Mouse (Mus musculus) brain, adult 2 months (tissue): ENCODE results near the gene Cyp2f2.

Source experiments
- DNase-seq: peaks from one replicate; pipeline ENCODE4 v3.0.0; 2011; ENCODE audit warnings: low read depth, low spot score

Cyp2f2 gene

DNA sequence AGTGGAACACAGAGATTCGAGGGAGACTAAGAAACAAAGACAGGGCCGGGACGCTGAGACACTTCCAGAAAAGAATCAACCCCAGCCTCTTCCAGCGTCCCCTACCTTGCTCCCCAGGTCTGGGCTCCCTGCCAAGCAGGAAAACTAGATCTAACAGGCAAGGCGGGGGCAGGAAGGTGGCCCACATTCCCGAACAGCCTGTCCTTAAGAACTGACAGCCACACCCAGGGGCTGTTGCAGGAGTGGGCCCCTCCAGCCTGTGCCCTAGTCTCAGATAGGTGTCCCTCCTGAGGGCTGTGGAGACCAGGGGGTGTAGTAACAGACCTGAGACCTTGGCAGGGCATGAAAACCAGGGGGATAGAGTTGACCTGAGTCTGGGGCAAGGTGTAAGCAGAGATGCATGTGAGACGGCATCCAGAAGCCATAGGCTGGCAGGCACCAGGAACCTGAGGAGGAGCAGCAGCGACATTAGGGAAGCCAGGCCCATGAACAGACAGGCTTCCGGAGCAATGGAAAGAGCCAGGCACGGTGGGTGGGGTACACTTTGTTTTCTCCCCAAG is 33.6 kb downstream of the Cyp2f2 start, which contains the start of gene Cyp2t4:
Gene Cyp2t4 (plus strand): TSS at position 510 of the 560 bp plus-strand sequence.
- peak; percentile 36 for DNase-seq

DNA sequence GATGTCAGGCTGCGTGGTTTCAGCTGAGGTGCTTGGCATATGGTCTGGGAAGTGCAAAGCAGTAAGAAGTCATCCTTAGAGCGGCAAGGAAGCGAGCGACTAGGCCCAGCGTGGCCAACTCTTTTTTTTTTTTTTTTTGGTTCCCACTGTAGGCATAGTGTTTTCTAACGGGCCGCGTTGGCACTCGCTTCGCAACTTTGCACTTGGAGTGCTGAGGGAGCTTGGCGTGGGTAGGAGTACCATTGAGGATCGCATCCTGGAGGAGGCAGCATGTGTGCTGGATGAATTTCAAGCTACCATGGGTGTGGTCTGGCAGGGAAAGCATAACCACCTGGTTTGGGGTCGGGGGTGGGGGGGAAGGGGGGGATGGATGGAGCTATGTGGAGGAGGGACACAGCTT is 36.3 kb downstream of the Cyp2f2 start:
- peak; percentile 84 for DNase-seq

DNA sequence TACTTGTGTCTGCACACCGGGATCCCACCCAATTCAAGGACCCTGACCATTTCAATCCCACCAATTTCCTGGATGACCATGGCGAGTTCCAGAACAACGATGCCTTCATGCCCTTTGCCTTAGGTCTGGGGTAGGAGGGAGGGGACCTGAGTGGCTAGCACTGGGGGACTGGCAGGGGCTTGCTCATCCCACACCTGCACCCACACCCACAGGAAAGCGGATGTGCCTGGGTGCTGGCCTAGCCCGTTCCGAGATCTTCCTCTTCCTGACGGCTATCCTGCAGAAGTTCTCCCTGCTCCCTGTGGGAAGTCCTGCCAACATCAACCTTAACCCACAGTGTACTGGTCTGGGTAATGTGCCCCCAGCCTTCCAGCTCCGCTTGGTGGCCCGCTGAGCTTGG is 38.5 kb downstream of the Cyp2f2 start:
- no peak for DNase-seq

DNA sequence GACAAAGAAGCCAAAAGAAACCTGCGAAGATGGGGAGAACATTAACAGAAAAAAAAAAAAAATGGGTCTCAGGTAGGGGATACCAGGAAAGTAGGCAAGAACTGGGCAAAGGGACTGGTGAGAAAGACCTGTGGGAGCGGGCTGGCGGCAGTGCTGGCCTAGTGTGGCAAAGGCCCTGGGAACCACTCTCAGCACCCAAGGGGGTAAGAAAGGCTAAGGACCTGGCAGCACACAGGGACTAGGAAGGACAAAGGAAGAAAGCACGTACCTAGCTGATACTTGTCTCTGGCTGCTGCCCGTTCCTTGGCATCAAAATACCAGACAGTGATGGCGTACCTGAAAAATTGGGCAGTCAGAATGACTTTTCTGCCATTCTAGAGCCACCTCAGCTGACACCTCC is 39.5 kb downstream of the Cyp2f2 start:
- DNase-seq: no peak

DNA sequence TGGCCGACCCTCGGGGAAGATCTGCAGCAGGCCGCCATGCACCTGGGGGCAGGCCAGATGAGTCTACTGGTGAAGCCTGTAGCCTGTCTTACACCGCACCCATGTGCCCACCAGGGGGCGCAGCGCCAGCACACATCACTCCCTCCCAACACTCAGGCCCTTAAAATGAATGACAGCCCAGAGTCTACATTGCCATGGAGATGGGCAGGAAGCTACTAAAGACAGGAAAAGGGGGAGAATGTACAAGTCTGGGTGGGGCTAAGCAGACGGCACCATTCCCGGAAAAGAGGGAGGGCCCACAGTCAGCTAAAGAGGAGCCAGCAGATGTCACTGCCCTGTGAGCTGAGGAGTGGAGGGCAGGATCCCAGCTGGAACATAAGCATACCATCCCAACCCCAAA is 40.2 kb downstream of the Cyp2f2 start:
- peak; percentile 96 for DNase-seq

DNA sequence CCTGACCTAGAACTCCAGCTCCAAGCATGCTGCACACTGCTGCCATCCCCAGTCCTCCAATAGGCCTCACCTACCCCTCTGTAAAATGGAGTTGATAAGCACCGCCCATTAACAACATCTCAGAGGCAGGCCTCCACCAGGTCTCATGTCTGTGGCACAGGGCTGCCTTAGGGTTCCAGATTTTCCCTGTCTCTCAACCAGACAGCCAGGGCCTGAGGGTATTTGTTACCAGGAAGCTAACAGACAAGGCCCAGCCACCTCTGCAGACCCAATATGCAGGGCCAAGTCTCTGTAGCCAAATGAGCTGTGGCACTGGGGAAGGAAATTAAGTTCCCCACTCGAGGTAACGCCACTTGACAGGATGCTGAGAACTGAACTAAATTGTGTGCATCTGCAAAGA is 41.2 kb downstream of the Cyp2f2 start:
- no peak for DNase-seq

DNA sequence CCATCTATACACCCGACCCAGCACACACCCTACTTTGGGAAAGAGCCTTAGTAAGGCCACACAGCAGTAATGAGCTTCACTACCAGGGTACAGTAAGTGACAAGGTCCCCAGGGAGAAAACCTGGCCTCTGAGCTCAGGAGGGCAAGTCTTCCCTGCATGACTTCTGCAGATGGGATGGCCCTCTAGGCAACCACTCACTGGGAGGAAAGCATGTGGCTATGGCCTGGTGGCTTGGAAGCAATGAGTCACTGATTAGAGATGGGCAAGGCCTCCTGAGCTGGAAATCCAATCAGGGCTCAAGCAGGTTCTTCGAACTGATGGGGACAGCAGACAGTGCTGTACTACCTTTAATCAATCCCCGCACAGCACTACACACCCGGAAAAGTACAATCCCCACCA is 42.0 kb downstream of the Cyp2f2 start:
- peak; percentile 45 for DNase-seq

DNA sequence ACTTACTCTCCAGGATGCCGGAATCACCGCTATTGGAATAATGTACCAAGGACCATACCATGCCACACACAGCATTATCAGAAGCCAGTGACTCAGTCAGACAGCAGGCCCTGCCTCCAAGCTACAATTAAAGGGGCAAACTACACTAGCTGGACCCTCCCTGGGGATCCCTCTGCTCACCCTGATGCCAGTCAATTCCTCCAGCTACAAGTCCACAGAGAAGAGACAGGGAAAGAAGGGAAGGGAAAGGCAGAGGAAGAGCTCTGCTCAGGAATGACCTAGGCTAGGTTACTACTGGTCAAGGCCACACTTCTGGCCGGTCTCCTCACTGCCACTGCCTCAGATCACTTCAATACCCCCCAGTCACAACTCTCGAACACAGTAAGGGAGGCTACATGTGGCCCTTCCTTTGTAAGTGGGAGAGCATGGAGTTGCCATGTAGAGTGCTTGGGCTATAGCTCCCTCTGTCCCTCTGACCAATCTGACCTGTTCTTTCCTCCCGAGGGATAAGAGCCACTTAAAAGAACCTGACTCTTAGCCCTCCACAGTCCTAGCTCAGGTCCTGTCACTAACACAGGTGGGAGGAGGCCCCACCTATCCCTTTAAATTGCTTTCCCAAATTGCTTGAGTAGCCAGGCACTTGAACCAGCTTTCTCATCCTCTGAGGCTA is 43.2 kb downstream of the Cyp2f2 start:
- no peak for DNase-seq

DNA sequence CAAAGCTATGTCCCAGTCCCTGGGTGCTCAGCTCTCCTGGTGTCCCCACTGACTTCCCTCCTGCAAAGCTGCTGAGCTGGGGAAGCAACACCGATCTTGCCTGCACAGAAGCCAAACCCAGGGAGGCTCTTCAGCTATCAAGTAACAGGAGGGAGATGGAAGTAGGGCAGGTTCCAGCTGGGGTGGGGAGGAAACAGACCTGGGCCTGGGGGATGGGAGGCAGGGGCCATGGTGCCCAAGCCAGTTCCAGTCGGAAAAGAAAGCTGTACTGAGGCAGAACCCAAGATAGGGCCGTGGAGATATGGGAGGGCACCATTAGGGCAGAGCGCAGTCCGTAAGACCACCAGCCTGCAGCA is 43.7 kb downstream of the Cyp2f2 start:
- no peak for DNase-seq

DNA sequence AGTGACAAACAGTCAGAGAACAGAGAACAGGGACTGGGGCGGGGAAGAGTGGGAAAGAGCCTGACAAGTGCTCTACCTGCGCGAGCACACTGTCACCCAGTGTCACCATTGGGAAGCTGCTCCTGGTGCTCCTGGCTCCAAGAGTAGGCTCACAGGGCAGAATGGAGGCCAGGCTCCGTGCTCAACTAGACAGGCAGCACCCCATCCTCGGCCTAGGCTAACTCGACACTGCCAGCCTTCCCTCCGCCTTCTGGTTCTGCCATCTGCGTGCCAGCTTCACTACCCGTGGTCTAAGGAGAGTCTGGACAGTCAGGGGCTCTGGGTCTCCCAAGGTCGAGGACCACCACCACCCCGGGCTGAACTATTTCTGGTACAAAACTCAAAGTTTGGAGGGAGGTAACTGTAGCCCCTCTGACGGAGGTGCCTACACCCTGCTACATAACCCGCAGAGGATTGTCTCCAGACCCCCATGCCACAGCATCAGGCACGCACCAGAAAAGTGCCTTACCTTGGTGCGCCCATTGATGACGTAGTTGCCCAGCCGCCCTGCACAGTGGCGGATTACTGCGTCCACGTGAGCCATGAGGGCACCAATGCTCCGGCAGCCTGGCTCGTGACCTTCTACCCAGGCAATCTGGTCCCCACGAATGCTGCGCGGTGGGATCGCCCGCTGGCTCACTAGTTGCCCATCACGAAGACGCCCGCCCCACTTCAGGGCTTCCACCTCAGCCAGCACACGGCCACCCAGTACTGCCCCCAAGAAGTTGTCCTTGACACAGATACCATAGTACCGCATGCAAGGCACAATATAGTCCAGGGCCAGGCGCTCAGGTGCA is 44.6 kb downstream of the Cyp2f2 start:
- peak; percentile 69 for DNase-seq

DNA sequence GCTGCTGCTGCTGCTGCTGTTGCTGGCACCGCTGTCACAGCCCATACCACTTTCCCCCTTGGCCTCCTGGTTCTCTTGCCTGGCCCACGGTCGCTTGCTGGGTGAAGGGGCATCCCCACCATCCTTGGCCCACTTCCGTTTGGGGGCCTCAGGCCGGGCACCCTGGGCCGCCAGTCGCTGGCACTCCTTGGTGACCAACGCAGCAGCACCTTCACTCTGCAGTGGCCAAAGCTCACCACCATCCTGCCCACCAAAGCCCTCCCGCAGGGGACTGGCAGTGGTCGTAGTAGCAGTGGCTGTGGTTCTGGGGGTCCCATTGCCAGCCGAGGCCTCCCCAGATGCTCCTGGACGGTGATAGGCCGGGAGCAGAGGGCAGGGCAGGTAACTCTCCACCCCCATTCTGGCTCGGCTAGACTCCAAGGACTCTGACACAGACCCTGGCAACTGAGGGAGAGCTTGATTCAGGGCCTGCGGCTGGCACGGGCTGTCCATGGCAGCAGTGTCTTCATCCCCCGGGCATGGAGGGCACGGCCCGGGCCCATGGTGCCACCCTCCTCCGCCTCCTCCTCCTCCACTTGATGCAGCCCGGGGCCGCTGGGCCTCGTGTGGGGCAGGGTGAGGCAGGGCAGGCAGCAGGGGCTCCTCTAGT is 45.4 kb downstream of the Cyp2f2 start:
- peak; percentile 69 for DNase-seq

DNA sequence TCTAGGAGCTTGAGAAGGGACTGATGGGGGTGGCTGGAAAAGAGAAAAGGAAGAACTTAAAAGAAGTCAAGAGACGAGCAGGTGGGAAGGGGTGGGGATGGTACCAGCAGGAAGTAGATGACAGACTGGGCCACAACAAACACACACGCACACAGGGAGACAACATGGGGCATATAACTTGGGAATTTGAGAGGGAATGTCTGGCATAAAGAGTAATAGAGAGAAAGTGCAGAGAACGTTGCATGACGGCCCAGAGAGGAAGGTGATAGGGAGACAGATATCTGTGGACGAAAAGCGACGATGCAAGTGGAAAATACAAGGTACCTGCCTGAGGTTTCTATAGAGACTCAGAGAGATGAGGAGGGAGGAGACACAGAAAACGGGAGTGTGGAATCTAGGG is 46.0 kb downstream of the Cyp2f2 start:
- no peak for DNase-seq

DNA sequence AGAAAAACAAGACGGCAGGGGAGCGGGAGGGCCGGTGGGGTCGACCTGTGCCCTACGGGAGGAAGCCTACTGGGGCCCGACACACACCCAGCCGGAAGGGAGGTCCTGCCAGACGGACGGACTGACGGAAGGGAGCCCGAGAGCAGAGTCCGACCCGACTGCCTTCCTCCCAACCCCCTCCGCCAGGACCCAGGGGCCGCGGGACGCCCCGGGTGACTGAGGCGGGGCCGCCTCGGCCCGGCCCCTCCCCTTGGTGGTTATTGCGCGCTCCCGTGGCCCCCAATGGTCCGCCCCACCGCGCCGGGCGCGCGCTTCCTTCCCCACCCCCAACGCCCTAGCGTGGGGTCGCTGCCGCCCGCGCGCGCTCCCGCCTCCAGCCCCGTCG is 46.5 kb downstream of the Cyp2f2 start:
- DNase-seq: peak; percentile 84

DNA sequence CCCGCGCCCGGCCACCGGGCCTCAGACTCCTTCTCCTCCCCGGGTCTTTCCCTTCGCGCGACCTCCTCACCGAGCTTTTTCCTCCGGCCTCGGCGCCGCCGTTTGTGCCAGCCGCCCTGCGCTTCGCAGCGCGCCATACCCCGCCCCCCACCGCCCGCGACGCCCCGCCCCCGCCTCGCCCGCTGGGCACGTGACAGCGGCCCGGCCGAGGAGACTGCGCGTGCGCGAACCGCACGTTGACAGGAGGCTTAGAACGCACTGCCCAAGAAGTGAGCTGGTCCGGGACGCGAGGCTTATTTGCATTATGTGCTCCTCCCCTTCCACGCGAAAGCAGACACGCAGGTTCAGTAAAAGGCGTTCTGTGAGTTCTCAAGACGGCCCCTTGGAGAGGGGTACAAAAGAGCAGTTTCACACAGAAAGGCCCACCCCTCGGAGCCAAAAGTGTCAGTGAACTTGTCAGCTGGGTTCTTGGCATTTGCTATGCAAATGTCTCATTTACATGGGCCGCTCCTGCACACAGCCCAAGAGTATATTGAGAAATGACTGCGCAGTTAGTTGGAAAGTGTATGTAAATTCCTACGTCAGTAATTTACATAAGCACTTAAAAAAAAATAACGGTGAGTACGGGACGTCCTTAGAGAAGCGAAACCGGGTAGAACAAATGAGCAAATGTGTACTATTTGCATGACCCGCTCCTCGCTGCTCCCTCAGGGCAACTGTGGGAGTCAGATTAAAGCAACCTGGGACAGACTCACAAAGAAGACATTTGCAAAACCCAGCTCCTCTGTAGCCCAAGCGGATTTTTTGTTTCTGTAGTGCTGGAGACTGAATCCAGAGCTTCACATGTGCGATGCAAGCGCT is 47.1 kb downstream of the Cyp2f2 start, which contains the start of gene Egln2:
Gene Egln2 (minus strand): TSS at position 189 of the 861 bp plus-strand sequence.
- peak; percentile 98 for DNase-seq

DNA sequence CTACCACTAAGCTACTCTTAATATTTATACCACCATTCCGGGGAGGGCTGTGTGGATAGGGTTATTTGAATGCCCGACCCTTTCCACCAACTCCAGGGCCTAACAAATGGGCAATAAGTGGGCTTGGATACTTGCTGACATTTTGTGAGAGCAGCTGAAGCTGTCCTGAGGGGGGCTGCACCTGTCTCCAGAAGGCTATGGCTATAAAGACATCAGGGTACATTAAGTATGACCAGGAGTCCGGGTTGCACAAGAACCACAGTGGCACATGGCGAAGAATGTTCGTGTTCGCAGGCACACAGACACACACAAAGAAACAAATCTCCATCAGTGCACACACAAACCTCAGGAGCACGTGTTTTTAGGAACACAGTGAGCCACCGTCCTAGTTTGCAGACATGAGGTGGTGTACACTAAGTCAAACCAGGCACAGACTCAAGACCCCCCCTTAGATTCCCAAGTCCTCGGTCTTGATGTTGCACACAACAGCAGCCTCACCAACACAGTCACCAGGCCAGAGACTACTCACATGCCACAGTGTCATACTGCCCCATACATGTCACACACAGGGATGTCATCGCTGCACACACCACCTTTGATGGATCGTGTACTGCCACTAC is 47.9 kb downstream of the Cyp2f2 start:
- no peak for DNase-seq

DNA sequence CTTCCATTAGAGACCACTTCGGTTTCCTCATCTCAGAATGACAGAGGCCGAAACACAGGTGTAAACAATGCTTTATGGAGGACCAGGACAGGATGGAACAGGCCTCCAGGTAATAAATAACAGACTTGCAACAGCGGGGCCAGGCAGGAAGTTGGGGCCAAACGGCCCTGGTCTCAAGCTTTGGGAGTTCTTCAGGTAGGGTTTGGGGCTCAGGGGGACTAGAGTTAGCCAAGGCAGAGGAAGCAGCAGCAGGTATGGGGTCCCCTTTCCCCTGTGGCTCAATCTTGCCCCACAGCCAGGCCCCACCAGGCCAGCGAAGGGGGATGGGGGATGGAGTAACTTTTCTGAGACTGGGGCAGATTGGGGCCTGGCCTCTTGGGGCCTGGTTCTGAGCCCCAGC is 48.7 kb downstream of the Cyp2f2 start:
- DNase-seq: no peak

DNA sequence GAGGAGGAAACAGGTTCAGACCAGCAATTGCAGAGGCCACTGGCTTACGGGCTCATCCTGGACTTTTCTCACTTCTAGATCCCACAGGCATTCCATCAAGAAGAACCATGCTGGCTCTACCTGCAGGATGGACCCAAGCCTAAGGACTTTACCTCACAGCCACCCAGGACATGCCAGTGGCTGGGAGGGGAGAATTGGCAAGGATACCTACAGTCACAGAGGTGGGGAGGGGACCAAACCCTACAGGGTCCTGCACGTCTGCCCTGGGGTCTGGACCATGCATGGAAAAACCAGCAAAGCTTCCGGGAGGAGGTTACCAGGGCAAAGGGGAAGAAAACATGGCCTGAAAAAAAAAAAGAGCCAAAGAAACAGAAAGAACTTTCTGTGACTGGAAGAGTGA is 51.3 kb downstream of the Cyp2f2 start:
- no peak for DNase-seq

DNA sequence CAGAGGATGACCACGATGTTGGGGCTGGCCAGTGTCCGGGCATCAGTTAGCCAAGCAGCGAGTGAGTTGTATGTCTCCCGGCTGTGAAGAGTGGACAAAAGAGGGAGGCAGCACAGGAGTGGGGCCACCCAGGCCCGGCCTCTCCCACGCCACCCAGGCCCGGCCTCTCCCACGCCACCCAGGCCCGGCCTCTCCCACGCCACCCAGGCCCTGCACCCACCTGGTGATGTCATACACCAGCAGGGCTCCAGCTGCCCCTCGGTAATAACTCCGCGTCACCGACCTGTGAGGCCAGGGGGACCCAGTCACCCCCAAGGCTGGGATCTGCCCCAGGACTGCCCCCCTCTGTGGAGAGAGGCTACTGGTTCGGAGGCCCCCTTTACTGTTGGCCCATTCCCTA is 54.8 kb downstream of the Cyp2f2 start:
- no peak for DNase-seq

DNA sequence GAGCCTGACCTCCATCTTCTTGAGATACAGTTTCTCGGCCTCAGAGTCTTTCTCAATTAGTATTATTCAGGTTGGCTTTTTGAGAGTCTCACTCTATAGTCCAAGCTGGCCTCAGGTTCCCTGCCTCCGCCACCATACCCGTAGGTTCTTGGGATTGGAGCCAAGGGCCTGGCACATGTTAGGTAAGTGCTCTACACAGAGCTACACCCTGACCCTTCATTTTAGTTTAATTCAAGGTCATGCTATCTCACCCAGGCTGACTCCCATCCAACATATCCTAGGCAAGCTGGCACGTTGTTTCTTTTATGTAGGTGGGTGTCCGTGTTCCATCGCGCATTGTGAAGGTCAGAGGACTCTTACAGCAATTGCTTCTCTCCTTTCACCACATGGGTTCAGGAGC is 55.2 kb downstream of the Cyp2f2 start:
- no peak for DNase-seq

DNA sequence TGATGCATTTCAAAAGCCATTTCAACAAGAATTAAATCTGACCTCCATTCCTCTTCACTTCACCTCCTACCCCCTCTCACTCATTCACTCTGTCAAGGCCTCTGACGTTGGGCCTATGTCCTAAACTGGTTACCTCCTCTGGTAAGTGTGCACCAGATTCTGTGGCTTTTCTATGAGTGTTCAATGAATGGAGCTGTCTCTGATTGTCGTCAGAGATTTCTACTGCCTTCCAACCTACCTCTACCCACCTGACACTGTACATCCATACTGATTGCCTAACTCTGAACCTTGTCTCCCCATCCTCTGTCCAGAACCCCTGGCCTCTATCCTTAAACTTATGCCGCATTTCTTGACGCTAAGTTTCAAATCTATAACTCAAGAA is 58.2 kb downstream of the Cyp2f2 start:
- DNase-seq: no peak
